Mouse (Mus musculus) brain, embryonic 14.5 days (tissue): Measurements from ENCODE around the gene Ankrd44. TPM values are rescaled to one million over a fixed set of nuclear protein-coding genes. Genes with fewer than 3 reads are reported as not detected.
"Not testable (repeated sequence)": the region's sequence is repeated elsewhere in the genome, so short reads cannot be mapped to it uniquely, and the experiment has no call there.

Experiments used
- DNase-seq: peaks from one replicate; pipeline ENCODE4 v3.0.0-alpha.2; 2011; ENCODE audit warnings: low read depth
- CTCF ChIP-seq: fragments of 200-500 bp; IDR thresholded peaks from 2 replicates; pipeline ENCODE4 v1.5.1; 2012; ENCODE audit warnings: inconsistent platforms, mild to moderate bottlenecking, moderate library complexity, borderline replicate concordance; ENCODE audit not compliant: insufficient read depth, insufficient read length; ENCODE audit errors: extremely low read depth
- POLR2A ChIP-seq: fragments of 200-500 bp; IDR thresholded peaks from 2 replicates; pipeline ENCODE4 v1.6.1; 2012; ENCODE audit warnings: mild to moderate bottlenecking, inconsistent platforms, borderline replicate concordance; ENCODE audit not compliant: poor library complexity, insufficient read depth, insufficient read length, severe bottlenecking; ENCODE audit errors: extremely low read depth
- polyA plus RNA-seq: library from polyadenylated mRNA; depleted of rRNA; stranded (reverse); fragments of >200 nt; gene quantifications from 2 replicates; pipeline ENCODE4 v1.2.3, GENCODE M21; 2012; rRNA removed

Ankrd44 gene
- polyA plus RNA-seq: 51.3 and 55.5 TPM in 2 replicates

DNA sequence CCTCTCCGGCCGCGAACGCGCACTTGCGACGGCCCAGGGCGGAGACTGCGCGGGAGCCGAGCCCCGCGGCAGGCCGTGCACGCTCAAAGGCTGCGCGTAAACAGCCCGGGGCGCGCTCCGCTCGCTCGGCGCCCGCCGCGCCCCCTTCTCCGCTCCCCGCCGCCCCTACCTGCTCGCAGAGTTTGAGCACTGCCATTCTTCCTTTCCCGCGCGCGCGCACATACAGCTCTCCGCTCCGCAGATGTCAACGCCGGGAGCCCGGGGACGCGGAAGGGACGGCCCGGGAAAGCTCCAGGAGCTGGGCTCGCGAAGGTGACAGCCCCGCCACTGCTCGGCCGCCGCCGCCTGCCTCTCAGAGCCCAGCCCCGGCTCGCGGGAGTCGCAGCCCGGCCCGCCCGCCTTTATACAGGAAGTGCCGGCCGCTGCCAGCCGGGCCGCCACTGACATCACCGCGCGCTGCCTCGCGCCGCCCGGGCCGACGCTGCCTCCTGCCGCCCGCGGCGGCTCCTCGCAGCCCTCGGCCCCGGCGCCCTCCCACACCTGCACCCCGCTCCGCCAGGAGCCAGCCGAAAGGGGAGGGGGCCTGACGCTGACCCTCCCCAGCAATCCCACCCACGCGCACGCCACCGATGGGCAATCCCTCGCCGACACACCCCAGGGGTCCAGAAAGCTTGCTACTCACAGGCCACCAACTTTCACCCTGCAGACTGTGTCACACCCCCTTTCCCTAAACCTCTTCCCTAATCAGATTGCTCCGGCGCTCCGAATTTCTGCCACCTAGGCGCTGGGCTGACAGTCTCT, at the start of gene Ankrd44:
TSS of gene Ankrd44 (minus strand) at position 417 of the 801 bp plus-strand sequence.
- peak; percentile 87 for DNase-seq
- peak; percentile 39; the same call in 1 of the 2 replicates for TF ChIP-seq CTCF
- 0 out of 2 replicates have a peak, but pooled peaks have one; percentile 56 for TF ChIP-seq POLR2A

DNA sequence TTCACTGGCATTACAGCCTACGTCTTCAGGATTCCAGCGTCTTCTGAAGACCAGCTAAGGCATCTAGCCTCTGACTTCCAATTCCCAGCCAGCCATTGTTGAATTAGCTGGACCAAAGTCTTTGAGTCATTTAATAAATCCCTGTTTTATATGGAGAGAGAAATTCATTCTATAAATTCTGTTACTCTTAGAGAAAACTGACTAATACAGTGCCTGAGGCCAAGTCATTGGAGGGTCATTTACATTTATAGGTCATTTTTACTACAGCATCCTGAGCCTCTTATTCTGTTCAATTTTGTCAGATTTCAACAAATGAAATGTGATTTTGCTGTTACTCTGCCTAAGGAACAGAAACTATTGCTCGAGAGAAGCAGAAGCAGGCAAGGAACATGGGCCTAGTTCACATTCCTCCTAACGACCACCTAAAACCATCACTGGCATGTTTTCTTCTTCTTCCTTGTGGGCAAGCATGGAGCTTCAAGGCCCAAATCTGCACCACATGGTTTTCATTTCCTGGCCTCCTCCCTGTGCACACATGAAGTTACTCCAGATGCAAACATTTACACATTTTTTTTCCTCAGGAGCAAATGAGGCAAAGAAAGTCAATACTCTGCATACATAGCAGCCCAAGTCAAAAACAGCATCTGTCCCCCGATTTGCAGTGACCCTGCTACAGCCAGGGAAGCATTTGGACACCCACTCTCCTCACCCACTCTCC, 45.7 kb upstream of the Ankrd44 start:
- DNase-seq: no peak
- no peak for TF ChIP-seq CTCF
- TF ChIP-seq POLR2A: no peak

DNA sequence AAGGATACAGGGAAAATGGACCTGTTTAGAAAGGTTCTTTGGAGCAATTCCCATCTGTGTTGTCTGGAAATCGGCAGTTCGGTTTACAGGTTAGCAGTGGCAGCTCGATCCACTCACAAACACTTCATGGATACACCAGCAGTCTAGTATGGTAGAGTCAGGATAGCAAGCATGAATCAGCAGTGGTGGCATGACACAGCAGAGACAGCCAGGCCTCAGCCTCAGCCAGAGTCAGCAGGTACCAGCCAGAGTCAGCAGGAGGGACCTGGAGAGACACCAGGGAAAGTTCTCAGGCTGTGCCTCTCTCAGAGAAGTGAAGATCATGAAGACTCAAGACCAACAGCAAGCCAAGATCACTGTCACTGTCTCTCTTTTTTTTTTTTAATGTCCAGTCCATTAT, 40.7 kb upstream of the Ankrd44 start:
- DNase-seq: no peak
- TF ChIP-seq CTCF (no peak), POLR2A (no peak)

DNA sequence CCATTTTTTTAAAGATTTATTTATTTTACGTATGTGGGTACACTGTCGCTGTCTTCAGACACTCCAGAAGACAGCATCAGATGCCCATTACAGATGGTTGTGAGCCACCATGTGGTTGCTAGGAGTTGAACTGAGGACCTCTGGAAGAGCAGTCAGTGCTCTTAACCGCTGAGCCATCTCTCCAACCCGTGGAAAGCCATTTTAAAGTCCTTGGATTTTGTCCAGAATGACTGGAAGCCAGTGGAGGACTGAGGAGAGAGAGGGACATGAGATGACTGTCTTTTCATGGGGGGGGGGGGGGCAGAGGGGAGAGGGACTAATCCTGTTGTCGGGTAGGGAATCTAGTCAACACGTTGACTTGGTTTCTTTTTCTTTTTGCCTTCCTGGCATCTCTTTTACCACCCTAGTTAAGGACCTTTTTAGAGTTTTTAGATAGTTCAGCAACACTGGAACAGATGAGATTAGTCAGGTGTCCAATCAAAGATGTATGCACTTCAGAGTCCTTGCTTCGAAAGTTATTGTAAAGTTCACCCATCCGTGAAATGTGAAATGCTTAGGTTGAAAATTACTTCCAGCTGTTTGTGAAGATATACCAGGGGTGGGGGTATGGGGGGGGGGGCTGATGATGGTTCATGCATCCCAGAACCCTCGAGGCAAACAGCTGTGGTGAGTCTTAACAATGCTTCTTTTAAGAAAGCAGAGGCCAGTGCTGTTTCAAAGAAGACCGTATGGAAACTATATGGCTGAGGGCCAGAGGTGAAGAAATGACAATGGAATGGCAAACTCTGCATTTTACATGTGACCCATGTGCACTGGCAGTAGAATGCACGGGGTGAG, 39.2 kb upstream of the Ankrd44 start:
- TF ChIP-seq POLR2A: no peak
- no peak for TF ChIP-seq CTCF
- no peak for DNase-seq

DNA sequence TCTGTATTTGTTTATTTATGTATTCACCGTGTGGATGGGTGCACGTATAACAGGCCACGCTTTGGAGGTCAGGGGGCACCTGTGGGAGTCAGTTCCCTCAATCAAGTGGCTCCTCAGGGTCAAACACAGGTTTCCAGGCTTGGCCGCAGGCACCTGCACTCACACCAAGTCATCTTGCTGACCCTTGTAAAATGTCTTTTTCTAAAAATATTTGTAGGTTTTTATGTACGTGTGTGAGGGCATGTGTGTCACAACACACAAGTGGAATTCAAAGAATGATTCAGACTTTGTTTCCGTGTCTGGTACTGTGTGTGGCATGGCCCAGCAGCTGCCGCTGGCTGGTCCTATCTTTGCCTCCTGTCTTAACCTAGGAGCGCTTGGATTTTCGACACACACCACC, 35.5 kb upstream of the Ankrd44 start:
- no peak for TF ChIP-seq CTCF
- TF ChIP-seq POLR2A: no peak
- no peak for DNase-seq

DNA sequence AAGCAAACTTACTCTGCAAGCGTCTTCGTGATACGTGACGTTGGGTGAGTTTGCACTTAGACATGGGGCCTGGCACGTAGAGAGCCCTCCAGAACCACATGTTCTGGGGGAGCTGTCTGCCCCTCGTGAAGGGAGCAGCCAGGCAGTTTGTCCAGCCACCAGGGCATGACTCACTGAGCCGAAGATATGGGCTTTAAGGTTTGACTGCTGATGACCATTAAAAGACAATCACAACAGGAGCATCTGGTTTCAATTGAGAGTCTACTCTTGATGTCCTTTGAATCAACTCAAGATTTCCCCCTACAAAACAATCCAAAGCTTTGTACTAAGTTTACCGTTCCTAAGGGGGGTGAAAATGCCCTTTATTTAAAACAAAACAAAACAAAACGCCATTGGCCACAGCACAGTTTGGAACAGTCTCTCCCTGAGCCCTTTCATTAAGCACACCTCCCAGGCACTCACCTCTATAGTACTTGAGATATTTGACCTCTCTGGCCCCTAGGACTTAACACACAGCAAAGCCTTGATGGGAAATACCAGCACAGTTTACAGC, 34.5 kb upstream of the Ankrd44 start:
- TF ChIP-seq CTCF: no peak
- TF ChIP-seq POLR2A: no peak
- no peak for DNase-seq

DNA sequence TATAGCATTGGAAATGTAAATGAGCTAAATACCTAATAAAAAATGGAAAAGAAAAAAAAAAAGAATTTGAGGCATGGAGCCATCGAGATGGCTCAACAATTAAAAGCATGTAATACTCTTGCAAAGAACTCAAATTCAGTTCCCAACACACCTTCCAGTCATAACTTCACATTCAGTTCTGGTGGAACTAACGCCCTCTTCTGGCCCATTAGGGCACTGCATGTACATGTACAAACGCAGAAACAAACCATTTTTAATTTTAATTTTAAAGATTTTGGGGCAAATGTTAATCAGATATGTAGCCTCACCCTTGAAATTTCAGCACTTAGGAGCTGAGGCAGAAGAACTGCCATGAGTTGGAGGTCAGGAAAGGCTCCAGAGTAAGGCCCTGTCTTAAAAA, 32.3 kb upstream of the Ankrd44 start:
- TF ChIP-seq POLR2A (no peak), CTCF (peak; percentile 27; the same call in 1 of the 2 replicates)
- no peak for DNase-seq

DNA sequence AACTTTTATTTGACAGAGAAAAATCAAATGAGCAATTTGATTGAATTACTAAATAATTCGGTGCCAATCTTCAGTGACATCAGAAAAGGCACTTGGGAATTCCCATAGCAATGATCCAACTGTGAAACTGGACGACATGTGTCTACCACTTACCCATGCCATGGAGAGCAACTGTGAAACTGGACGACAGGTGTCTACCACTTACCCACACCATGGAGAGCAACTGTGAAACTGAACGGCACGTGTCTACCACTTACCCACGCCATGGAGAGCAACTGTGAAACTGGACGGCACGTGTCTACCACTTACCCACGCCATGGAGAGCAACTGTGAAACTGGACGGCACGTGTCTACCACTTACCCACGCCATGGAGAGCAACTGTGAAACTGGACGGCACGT, 30.8 kb upstream of the Ankrd44 start:
- not testable (repeated sequence) for DNase-seq

DNA sequence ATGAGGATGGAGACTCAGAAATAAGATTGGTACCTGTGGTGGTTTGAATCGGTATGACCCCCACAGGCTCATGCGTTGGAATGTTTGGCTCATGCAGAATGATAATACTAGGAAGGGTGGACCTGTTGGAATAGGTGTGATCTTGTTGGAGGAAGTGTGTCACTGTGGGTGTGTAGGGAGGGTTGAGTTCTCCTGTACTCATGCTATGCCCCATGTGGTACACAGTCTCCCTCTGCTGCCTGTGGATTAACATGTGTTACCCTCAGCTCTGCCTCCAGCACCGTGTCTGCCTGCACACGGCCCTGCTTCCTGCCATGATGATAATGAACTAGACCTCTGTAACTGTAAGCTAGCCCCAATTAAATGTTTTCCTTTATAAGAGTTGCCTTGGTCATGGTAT, 28.7 kb upstream of the Ankrd44 start:
- TF ChIP-seq POLR2A (no peak), CTCF (no peak)

DNA sequence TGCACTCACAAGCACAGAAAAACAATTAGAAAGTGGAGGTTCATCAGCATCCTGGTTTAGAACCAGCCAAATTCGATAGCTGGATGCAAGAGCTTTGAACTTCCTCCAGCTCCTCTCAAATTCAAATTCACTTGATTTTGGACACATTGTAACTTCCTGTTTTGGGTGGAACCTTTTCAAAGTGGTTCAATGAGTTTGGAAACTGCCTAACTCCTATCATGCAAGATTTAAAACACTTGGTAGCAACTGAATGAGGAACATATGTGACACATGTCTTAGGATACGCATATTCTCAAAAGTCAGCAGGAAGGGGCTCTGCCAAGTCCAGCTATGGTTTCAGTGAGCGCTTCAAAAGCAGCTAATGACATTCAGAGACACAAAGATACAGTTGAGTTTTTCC, 18.5 kb upstream of the Ankrd44 start:
- DNase-seq: no peak
- no peak for TF ChIP-seq CTCF
- no peak for TF ChIP-seq POLR2A

More for the DNA sequence above, 28.7 kb upstream of the Ankrd44 start:
- DNase-seq: no peak

DNA sequence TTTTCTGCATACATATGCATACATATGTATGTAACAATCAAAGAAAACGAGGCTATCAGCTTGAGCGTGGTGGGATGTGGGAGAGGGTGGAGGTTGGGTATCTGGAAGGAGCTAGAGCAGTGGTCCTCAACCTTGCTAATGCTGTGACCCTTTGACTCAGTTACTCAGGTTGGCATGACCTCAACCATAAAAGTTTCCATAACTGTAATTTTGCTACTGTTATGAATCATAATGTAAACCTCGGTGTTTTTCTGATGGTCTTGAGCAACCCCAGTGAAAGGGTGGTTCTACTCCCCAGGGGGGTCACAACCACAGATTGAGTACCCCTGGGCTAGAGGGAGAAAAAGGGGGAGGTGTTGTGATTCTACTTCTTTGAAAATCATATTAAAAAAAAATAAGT, 9.3 kb upstream of the Ankrd44 start:
- no peak for DNase-seq
- TF ChIP-seq POLR2A (no peak), CTCF (no peak)

DNA sequence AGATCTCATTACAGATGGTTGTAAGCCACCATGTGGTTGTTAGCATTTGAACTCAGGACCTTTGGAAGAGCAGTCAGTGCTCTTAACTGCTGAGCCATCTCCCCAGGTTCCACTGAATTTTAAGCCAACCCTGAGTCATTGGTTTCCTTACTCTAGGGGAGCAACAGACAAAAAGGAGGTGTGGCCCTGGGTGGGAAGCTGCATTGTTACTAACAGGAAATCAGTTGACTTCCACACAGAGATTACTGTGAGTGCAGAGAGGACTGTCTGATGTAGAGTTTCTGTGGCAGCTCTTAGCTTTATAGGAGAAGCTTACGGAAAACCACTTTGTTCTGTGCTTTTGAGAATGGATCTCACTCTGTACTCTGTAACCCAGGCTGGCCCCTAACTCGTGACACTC, 8.7 kb upstream of the Ankrd44 start:
- DNase-seq: no peak
- no peak for TF ChIP-seq POLR2A
- no peak for TF ChIP-seq CTCF

DNA sequence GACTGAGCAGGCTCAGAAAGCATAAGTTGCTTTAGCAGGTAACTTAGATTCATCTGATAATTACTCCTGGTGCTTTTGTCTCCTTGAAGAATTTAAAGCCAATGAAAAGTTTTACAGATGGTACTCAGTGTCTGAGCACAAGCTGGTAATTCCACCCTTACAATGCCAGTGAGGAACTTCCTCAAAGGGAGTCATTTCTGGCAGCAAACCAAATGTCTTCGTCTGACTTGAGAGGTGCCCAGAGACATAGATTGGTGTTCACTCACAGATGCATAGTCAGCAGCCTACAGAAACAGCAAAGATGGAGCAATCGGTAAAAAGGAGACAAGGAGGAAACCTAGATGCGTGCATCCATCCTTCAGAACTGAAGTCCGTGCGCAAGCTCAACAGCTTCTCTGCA, 7.5 kb upstream of the Ankrd44 start:
- TF ChIP-seq POLR2A (no peak), CTCF (no peak)
- no peak for DNase-seq
